Mouse (Mus musculus) midbrain, embryonic 15.5 days (tissue): ENCODE results near the gene Bloc1s6. TPM values are rescaled to one million over a fixed set of nuclear protein-coding genes. Genes with fewer than 3 reads are reported as not detected.

Experiments used
- polyA plus RNA-seq: library from polyadenylated mRNA; unstranded; fragments of >200 nt; fragmentation: Nextera tagmentation; extraction: Ambion mirVana; gene quantifications from 2 replicates; pipeline ENCODE4 v1.2.1, GENCODE M21; 2015

The Bloc1s6 gene
- polyA plus RNA-seq, 1 experiment from 2014 or later: 113 TPM

Other genes with a start within 250 kb of the Bloc1s6 start
- gene Gatm, start 127.2 kb upstream of the Bloc1s6 start, polyA plus RNA-seq: 36.8 and 43.0 TPM in 2 replicates
- gene AA467197, start 101.5 kb upstream of the Bloc1s6 start, polyA plus RNA-seq: 0.31 TPM in 2 replicates
- gene Slc30a4, start 35.8 kb upstream of the Bloc1s6 start, polyA plus RNA-seq: 6.1 and 6.3 TPM in 2 replicates
- 2.2 and 2.5 TPM in 2 replicates for gene Sqor, start 26.7 kb downstream of the Bloc1s6 start, polyA plus RNA-seq